Mouse (Mus musculus) CD4-positive naive resting alpha-beta T cell, adult 76 days (primary cell): ENCODE data around the gene Dhx32. TPM values are rescaled to one million over a fixed set of nuclear protein-coding genes. Genes with fewer than 3 reads are reported as not detected.

Experiments used
- total RNA-seq: library from RNA; stranded (reverse); gene quantifications from one replicate; pipeline ENCODE4 v1.2.4, GENCODE M21; 2023

Gene Dhx32
- 17.1 TPM for total RNA-seq

DNA sequence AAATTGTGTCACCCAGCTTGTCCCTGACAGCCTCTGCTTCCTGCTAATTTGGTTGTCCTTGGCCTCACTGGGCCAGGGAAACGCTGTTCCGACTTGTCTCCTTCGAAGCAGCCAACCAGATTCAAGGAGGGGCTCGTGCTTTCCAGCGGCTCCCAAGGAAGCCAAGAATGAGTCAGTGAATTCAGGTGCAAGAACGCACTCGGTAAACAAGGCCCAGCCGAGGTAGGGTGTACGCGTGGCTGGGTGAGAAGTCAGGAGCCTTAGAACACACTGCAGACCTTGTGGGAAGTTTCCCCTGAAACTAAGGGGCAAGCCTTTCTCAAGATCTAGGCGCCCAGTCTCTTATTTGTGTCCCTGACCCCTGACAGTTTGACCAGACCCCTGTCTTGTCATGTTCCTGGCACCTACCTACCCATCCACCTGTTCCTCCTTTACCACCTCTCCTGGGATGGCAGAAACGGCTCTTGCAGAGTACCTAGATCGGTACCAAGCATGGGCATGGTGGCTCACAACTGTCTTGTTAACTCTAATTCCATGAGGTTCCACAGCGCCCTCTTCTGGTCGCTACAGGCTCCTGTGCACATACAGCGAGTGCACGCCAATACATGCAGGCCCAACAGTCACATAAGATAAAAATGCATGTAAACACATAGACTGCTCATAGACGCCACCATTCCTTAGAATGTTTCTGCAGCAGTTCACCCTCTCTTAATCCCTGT is at the start of gene Dhx32:
Dhx32 (minus strand) TSS at position 10 of the 719 bp plus-strand sequence.

DNA sequence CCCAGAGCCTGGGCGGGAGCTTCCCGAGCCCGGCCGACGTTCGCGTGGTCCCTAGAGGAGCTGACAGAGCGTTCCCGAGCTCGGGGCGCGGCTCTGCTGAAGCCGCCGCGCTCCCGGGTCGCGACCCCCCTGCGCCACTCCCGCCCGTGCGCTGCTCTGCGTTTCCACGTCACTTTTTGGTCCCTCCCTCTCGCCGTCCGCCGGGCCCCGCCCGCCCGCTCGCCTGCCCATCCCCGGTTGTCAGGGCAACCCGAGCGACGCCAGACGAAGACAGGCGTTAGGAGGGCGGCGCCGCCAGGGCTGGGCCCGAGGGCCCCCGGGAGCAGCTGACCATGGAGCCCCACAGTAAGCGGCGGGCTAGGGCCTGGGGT is 5.9 kb downstream of the Dhx32 start, which contains the start of gene Fank1:
Fank1 (plus strand) TSS at position 236 of the 371 bp plus-strand sequence.

DNA sequence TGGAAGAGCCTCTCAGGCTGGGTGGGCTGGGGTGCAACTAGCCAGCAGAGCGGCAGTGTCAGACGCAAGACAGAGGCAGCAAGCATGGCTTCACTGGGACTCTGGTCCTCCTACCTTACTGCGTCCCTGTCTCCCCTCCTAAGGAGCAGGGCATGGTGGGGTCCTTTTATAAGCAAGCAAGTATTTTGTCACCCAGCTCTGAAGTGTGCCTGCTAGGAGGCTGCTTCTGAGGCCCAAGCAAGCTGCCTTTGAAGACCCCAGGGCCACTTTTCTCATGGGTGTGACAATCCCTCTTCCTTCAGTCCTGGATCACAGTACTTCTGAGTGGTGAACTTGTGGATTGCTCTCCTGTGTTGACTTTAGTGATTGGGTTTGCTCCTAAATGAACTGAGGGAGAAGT is 102.6 kb downstream of the Dhx32 start, which contains the start of gene Mmp21:
Mmp21 (minus strand) TSS at position 101 of the 400 bp plus-strand sequence.

Other genes with a start within 250 kb of the Dhx32 start
- not detected for gene Tex36, start 180.6 kb downstream of the Dhx32 start, total RNA-seq
- gene Edrf1, start 145.2 kb downstream of the Dhx32 start, total RNA-seq = 58.9 TPM
- gene Mmp21, start 102.7 kb downstream of the Dhx32 start, total RNA-seq = not detected
- gene Bccip, start 73.4 kb downstream of the Dhx32 start, total RNA-seq = 51.6 TPM
- 10.3 TPM for gene Uros, start 72.7 kb downstream of the Dhx32 start, total RNA-seq
- gene Fank1, start 5.9 kb downstream of the Dhx32 start, total RNA-seq = not detected